Mouse (Mus musculus): Measurements from ENCODE around the gene Nrxn3.

The Nrxn3 gene

DNA sequence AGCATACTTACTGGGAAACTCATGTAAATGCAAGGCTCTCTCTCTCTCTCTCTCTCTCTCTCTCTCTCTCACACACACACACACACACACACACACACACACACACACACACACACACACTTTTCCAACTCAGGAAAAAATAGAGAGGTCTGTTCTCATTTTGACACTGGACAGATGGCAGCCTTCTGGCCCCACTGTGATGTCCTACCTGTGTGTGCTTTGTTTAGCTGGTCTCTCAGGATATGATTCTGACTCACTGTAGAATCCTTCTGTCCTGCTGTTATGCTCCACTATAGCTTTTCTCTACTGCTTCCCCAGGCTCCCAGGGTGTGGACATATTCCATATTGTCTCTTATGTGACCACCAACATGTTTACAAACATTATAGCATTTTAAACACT lies 1363.2 kb downstream of the Nrxn3 start:
- DNase-seq (ENCODE audit: low spot score in 2 of 2), result no peak

DNA sequence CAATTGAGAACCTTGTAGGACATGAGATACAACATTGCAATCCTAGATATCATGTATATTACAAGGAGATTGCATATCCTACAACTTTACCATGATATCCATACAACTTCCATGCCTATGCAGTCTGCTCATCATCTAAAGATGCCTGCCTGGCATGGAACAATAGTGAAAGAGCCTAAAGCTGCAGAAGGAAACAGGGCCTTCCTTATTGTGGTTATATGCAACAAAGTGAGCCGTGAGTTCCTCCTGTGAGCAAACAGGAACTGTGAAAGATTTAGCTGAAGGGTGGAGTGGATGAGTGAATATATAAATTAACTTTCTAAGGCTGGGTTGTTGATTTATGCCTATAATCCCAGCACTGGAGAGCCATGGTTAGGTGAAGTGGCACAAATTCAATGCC lies 1373.1 kb downstream of the Nrxn3 start:
- DNase-seq (ENCODE audit: low spot score in 2 of 2), result no peak

DNA sequence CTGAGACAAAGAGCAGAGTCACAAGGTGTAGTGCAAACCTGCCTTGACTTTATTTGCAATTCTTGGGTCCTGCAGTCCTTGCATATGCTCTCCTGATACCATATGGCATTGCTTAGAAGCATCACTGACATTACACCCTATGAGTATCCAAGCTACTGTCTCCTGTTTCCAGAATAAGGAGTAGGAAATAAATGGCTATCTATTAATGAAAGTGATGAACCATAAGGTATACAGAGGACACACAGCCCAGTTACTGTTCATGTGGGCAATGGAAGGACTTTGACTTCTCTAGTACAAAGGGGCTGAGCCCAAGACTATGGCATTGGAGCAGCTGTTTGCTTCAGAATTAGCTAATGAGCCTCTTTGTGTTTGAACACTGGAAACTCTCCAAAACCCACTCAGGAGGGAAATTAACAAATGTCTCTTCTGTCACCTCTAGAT lies 1390.7 kb downstream of the Nrxn3 start:
- DNase-seq (ENCODE audit: low spot score in 2 of 2), result no peak

DNA sequence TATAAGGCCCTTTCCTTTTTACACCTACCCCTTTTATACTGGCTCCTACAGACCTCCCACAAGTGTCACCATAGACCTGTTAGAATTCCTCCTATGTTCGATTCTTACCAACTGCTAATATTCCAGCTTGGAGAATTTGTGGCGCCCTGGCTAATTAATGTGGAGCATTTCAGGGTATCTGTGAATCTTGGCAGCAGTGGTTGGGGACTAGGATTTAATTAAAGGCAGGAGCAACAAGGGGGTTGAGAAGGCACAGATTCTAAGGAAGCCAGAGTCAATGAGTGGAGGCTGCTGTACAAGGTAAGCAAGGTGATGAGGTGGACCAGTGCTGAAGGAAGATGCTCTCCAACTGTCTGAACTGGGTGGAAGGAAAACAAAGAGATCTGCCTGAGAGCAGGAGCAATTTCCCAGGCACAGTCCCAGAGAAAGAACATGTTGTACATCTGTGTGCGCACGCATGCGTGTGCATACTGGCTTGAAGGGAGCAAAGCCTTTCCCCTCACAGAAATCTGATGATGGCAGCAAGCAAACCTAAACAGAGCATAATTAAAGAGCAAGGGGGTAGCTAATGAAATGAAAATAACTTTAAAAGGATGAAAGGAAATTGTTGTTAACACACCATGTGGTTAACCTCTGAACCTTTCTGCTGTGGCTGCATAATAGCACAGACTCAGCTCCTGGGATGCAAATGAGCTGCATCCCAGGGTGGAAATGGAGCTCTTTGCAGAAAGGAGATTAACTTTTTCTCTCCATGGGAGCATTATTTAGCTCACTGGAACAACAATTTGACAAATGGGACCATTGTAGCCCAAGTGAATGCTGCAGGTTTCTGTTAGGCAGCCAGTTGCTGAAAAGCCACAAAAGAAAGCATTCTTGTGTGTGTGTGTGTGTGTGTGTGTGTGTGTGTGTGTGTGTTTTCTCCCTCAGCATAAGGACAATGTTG lies 1409.5 kb downstream of the Nrxn3 start:
- no peak for DNase-seq (ENCODE audit: low spot score in 2 of 2)

DNA sequence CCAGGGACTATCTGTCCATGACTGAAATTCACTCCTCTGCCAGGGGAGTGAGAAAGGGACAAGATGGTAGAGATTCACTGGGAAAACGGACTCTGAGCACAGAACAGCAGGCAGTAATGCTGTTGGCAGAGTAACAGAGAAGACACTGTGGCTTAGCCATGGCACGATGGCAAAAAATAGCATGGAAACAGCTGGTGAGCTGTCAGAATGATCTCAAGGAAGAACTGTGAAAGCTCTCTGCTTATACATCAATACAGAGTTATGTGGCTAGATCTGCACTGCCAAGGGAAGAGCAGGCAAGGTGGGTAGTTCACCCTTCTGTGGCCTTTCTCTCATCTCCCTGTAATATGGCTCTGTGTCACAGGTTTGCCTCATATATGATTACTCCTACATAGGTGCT lies 1419.3 kb downstream of the Nrxn3 start:
- DNase-seq (ENCODE audit: low spot score in 2 of 2), result no peak

DNA sequence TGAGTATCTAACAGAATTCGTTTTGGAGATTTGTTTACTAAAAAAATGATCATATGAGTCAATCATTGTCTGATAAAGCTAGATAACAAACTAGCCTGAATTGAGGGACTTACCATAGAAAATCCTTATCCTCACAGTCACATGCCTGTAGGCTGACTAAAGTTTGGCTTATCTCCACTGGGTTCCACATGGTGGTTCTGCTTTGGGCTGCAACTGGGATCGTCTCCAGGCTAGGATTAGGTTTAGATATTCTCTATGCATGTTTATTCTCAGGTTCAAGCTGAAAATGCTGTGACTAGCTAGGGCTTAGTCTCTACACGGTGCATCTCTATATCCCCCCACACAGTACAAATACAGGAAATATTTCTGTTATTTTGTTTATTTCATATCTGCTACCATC lies 1421.6 kb downstream of the Nrxn3 start:
- DNase-seq (ENCODE audit: low spot score in 2 of 2), result no peak

DNA sequence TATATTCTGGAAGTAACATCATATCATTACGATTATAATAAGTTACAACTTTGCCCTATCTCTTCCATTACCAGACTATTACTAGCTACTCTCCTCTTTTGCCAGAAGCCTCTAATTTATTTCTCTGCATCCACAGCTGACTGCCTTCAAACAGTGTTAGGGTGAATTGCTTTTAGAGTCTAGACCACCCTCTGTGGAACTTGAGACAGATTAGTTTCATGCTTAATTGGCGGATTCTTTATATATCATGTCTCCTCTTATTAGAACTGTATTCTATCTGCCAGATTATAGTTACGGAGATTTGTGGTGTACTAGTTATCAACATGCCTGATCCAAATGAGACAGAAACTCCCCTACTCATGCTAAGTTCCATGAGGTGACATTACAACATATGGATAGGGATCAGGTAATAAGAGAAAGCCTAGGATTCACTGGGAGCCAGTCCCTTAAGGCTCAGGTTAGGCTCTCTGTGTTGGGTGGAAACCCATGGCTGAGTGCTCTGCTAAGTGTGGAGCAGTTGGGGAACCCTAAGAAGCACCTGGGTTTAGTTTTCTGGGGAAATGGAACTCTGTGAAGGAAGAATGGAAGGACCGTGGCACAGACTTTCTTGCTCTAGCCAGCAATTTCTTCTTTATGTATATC lies 1435.6 kb downstream of the Nrxn3 start:
- no peak for DNase-seq (ENCODE audit: low spot score in 2 of 2)

DNA sequence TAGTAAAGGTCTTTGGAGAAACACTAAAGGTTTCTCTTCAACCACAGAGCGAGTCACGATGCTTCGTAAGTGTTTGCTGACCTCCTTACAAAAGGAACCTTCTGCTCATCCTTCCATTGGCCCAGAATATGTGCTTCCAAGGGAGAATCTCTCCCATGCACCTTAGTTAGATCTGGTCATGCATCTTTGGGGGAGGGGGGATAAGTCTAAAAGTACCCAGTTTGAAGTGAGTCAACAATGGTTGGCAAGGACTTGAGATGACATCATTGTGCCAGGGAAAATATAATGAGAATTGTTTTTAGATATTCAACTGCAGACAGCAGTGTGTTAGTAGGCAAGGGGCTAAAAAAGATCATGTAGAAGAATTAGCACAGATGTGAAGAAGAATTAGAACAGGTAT lies 1437.2 kb downstream of the Nrxn3 start:
- no peak for DNase-seq (ENCODE audit: low spot score in 2 of 2)

DNA sequence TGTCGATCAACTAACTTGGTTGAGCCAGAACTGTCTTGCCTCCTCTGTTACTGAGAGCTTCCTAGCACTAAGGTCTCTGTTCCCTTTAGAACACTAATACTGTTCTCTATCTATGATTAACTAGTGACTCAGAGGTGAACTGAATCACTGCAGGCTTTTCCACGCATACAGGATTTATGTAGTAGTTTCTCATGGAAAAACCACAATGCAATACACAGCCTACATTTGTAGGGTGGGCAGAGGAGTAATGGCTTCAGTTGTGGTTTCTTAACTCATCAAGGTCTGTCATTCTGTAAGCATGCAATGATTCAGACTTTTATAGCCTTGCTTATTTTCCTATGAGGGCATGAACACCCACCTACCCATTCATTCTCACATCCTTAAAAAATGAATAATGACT lies 1443.4 kb downstream of the Nrxn3 start:
- no peak for DNase-seq (ENCODE audit: low spot score in 2 of 2)

DNA sequence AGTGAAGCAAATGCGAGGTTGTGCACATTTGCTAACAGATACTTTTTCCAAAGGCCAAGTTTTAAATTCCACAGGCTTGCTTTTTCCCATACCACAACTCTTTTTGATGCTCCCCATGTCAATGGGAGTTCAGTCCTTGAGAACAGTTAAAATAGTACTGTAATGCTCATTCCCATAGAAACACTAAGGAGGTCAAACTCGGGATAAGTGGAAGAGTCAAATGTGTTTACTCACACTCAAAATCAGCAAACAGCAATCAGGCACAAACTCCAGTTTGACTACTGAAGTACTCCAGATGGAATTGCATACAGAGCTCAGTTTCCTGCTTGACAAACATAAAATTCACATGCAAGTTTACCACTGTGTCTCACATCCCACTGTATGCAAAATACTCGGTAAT lies 1458.9 kb downstream of the Nrxn3 start:
- no peak for DNase-seq (ENCODE audit: low spot score in 2 of 2)

DNA sequence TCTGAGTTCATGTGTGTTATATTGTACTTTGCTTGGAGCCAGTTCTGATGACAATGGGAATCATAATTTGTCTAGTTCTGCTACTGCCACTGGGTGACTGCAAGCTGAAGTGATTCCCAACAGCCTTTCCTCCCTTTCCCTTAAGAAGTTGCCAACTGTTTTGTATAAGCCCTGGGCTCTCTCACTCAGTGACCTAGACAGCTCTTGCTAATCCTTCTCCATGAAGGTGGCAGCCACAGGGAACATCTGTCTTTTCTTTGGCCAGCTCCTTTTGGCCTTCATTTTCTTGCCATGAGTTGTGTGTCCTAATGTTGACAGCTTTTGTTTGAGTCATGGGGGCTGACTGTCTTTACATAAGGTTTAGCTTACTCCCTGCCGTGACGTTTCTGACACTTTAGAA lies 1460.3 kb downstream of the Nrxn3 start:
- DNase-seq (ENCODE audit: low spot score in 2 of 2), result no peak

DNA sequence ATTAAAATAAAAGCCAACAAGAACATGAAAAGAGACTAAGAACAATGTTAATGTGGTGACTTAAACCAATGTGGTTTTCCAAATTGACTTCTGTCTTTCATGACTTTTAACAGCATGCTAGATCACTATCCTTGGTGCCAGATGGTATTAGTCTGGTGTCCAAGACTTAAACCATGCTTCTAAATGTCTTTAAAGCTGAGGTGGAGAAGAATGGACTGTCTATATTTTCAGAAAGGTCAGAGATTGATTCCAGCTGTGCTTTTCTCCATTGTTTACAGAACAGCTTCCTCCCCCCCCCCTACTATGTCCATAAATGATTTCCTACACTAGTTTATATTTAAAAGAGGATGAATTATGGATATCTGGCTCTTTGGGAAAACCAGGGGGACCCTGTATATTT lies 1473.5 kb downstream of the Nrxn3 start:
- no peak for DNase-seq (ENCODE audit: low spot score in 2 of 2)

DNA sequence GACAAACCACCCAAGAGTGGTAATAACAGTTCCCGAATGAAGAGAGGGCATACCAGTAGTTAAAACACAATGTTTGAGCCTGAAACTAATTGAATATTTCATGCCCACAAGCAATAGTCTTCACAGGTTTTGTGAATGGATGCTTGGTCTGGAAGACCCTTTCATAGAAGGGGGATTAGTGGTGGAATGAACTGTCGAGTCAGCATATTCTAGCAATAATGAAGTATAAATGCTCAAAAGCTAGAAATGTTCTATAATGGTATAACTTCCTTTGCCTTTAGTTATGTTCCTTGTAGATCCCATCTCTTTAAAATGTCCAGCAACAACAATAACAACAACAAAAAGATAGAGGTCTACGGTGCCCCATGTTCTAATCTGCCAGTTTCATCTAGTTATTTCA lies 1475.3 kb downstream of the Nrxn3 start:
- no peak for DNase-seq (ENCODE audit: low spot score in 2 of 2)

DNA sequence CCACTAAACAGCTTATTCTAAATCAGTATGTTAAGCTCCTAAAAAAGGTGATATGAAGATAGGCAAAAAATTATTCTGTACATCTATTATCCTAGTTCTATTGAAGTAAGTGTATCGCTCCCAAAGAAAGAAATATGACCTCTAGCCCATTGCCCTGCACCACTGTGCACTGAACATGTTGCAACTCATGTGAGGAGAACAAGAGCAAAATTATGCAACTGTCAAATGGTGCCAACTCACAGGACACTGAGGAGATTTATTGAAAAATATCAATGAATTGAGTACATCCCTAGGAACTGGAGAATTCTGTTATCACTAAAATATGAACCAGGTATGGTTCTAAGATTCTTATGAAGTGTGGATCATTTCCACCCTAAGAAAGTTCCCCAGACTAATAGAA lies 1479.8 kb downstream of the Nrxn3 start:
- peak in 1 of 2 experiments; percentile 2 for DNase-seq (ENCODE audit: low spot score in 2 of 2)

DNA sequence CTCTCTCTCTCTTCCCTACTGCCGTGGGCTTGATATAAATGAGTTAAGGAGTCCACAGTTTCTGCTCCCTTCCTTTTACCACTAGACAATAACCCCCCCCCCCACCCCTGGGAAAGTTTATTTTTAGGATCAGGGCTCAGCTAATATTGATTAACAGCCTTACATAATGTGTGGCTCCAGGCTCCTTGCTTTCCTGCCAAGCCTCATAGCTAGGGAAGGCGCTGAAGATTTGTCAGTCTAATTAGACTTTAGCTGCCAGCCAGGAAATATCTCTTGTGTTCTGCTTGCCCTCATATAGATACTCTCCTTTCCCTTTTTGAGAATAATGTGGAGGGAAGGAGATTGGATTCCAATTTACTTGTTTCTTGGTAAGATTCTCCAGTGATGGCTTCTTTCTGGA lies 1488.7 kb downstream of the Nrxn3 start:
- no peak for DNase-seq (ENCODE audit: low spot score in 2 of 2)

DNA sequence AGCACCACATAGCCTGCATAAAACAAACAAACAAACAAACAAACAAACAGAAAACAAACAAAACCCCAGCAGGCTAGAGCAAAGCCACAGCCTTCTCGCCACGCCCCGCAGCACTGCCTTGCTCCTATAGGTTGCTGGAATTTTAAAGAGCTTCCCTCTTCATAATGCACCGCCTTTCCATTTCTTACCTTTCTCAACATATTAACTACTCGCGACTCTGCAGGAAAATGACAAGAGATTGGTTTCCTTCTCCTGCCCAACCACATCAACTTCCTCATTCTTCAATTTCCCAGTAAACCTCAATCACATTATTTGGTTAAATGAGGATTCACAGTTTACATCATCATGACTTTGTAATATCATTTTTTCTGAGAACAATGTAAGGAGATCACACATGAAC lies 1494.4 kb downstream of the Nrxn3 start:
- DNase-seq (ENCODE audit: low spot score in 2 of 2), result no peak

DNA sequence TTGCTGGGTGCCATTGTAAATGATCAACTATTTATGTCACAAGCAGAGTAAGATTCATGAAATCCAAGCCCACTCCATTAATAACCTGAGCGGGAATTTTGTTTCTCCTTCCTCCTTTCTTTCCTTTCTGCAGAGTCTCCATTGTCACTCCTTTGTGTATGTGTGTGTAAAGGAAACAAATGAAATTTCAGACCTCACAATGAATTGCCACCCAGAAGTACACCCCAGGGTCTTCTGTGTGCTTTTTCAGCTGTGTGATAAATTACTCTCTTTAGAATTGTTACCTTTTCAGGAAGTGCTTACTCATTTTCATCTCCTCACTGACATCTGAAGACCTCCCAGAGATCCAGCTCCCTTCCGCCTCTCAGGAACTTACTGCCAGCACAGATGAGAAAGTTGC lies 1506.4 kb downstream of the Nrxn3 start:
- no peak for DNase-seq (ENCODE audit: low spot score in 2 of 2)

DNA sequence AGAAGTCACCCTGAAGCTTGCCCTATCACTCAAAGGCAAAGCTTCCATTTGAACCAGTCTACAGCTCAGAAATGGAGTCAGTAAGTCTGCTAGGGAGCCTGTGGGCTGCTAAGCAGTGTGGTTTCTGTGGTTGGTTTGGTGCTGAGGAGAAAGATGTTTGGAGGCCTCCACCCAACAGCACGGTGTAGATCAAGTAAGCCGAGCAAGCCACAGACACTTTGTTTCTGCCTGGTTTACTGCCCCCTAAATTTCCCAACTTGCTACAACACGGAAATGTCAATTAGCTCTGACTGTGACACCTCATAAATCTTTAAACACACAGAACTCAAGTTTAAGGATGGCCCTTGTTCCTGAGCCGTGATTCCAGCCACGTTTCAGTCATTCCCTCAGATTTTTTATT lies 1513.4 kb downstream of the Nrxn3 start:
- DNase-seq (ENCODE audit: low spot score in 2 of 2), result no peak

DNA sequence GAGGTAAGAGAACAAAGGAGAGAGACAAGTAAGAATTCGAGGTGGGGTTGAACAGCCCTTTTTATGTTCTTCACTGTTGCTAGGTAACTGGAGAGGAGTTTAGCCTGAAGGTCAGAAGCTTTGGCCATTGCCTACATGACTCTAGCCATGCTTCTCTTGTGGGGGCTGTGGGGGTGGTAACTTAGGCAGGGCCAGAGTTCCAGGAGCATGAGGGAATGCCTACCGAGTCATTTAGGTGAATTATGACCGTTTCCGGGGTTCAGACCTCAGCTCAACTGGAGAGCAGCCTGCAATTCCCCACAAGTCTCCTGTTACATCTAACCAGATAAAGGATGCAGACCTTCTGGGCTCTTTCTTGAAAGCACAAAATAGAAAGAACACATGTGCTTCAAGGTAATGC lies 1537.6 kb downstream of the Nrxn3 start:
- no peak for DNase-seq (ENCODE audit: low spot score in 2 of 2)

DNA sequence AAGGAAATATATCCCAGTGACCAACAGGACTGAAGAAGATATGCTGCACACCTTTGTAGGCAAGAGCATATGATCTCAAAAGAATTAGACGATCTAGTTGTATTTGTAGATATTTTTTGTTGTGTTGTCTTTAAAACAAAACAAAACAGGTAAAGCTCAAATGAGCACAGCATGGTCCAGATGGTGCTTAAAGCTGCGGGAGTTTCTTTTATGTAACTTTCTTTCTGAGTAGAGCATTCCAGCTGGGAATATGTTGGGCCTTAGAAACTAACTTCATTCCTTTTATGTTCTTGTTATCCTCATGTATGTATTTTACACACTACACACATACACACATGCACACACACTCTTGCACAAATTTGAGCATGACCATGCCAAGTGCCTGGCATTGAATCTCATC lies 1545.4 kb downstream of the Nrxn3 start:
- DNase-seq (ENCODE audit: low spot score in 2 of 2), result no peak

DNA sequence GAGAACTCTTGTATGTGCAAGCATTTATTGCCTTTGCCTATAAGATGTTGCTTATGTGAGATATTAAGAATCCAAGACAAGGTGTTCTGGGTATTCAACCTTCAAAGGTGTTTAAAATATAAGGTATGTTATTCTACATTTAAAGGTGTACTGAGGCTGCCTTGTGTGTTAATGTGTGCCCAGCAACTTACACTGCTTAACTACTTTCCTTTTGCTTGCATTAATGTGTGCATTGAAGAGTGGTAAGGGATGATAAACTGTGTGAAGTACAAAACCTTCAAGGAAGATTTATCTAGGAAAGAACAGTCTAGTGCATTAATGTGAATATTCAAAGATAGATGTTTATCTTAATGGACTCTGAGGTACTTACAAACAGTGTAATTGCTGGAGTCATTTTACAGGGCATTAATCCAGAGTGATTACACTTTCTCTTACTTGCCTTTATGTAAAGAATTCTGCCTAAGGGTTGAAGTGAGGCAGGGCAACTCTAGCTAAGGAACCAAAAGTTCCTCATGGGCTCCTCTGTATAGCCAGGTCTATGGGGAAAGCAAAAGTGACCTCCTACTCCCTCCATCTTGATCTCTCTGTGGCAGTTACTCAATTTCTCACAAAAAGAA lies 1548.2 kb downstream of the Nrxn3 start:
- no peak for DNase-seq (ENCODE audit: low spot score in 2 of 2)

DNA sequence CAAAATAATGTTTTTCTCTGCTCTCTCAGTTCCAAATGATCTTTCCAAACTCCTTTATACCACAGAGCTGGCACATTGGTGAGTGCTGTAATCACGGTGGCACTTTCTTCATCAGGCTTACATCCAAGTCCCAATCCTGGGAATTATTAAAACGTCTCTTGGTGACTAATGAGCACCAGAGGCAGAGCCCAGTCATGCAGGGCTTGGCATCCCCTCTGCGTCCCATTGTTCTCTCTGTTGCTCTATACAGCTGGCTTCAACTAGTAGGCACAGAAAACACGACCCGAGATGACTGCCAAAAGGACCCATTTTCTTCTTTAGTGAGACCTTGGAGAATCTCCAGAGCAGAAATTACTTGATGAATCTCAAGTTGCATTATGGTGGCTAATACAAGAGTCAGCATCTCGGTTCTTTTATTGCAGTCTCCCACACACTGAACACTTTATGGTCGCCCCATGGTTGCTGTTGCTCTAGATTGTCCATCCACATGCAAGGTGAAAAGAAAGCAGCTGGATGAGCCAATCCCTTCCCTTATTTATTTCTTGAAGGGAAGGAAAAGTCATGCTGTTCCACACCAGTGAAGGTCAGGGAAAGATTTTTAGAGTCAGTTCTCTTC lies 1552.1 kb downstream of the Nrxn3 start:
- no peak for DNase-seq (ENCODE audit: low spot score in 2 of 2)

All from urinary bladder, postnatal 36 days (tissue).